Mouse (Mus musculus) lung, postnatal 10 days (tissue): Measurements from ENCODE around the gene Cyp2u1.
"Not testable (repeated sequence)": the region's sequence is repeated elsewhere in the genome, so short reads cannot be mapped to it uniquely, and the experiment has no call there.

Experiments
- DNase-seq: peaks from one replicate; pipeline ENCODE4 v3.0.0; 2021

Gene Cyp2u1

GRCm38 (mm10) chr3:131302452-131303319 is at the start of gene Cyp2u1:
Gene Cyp2u1 (minus strand): TSS chr3:131303227.
- DNase-seq: peak; percentile 91

GRCm38 (mm10) chr3:131350539-131350938 is 47.5 kb upstream of the Cyp2u1 start:
- DNase-seq: no peak

DNA sequence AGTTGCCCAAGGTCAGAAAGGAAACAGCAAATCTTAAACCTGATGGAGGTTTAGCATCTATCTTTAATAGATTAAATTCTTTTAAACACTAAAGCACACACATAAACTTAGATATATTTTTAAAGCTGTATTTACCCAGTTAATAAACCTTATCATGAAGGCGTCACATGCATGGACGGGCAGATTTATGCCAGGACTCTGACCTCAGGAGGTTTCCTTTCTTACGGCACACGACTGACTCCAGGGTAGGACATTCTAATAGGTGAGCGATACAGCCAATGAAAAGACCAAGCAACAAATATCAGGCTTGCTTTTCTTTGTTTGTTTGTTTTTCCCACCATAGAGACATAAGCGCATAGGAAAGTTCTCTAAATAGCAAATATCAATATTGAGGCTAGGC is 46.0 kb upstream of the Cyp2u1 start:
- DNase-seq: no peak

GRCm38 (mm10) chr3:131348579-131348950 is 45.5 kb upstream of the Cyp2u1 start:
- DNase-seq: no peak

DNA sequence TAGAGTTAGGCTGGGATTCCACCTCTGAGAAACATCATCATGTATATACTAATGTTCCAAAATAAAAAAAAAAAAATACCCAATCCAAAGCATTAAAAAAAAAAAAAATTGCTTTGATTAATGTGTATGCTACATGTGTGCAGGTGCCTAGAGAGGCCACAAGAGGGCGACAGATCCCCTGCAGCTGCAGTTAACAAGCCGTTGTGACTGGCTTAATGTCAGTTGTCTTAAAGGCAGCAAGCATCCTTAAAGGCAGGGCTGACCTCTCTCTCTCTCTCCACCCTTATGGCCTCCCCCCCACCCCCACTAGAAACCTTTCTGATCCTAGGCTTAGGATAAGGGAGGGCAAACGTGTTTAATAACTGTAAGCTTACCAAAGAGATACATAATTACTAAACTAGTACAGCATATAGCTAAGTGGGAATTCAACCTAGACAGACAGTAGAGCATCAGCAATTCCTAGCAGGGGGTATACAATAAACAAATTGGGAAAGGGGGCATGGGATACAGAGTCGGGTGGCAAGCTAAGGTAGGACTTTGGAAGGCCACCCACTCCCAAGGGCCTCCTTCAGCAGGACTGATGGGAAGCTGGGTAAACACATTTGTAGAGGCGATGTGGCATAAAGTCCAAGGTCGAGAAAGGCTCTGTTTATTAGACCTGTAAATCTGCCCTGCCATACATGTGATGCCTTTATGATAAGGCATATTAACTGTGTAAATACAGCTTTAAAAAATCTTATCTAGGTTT is 45.0 kb upstream of the Cyp2u1 start:
- DNase-seq: peak; percentile 41

GRCm38 (mm10) chr3:131345903-131346302 is 42.9 kb upstream of the Cyp2u1 start:
- no peak for DNase-seq

GRCm38 (mm10) chr3:131343311-131343710 is 40.3 kb upstream of the Cyp2u1 start:
- no peak for DNase-seq

DNA sequence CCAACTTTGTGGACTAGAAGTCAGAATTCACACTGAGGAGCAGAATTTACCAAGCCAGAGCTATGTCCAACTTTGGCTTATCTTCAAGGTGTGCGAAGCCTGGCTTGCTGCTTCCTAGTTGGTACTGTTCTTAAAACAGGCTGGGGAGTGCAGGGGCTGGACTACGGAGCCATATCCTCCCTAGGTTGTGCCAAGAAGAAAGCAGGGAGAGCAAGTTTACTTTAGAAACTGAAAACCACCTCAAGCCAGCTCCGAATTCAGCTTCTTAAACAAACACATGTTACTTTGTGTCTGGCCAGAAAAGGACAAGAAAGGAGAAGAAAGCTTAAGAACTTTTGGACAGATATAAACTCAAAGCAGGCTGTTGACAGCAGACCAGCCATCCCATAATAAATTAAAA is 37.9 kb upstream of the Cyp2u1 start:
- no peak for DNase-seq

DNA sequence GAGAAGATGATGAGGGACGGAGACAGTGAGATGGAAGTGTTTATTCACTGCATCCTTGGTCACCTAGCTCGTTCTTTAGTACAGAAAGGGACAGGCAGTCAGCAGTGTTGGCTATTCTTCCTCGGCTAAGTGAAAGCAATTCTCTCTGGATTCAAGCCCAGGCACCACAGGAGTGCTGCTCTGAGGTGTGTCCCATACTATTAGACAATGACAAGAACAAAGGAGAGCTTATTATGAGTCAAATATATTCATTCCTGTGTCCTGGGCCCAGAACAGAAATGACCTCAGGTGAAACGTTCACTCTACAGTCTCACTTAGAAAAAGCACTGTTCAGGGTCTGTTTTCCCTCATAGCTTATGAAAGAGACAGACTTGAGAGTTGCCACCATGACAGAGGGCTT is 36.3 kb upstream of the Cyp2u1 start:
- DNase-seq: no peak

- not testable (repeated sequence) for DNase-seq
Observed at GRCm38 (mm10) chr3:131337749-131338148, 34.7 kb upstream of the Cyp2u1 start.

DNA sequence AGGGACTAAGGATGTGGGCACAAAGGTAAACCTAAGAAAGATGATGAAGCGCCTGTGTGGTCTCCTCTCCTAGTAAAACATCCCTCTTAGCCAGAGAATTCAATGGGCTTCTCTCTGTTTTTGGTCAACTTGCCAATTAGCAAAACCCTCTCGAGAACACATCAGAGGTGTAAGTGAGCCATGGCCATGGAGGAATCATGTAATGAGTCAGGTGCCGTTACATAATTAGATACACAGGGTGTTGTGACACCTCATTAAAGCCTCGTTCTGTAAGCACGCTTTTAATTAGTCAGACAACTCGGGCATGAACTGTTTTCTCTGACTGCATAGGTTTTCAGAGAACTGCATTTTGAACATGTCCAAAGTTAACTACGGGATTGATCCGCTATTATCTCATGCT is 33.6 kb upstream of the Cyp2u1 start:
- no peak for DNase-seq

DNA sequence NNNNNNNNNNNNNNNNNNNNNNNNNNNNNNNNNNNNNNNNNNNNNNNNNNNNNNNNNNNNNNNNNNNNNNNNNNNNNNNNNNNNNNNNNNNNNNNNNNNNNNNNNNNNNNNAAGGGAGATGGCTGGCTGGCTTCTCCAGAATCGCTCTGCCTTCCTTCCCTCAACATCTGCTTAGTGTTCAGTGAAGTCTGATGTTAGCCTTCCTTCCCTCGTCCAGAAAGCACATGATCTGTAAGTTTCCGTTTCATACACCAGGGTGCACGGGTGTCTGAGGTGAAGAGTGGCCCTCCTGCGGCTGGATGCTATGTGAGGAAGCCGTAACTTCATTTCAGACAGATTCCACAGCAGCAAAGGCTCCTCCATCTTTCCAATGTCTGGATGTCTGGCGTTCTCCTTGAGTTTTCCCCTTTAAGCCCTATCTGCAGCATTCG is 32.1 kb upstream of the Cyp2u1 start:
- no peak for DNase-seq

GRCm38 (mm10) chr3:131327189-131327588 is 24.2 kb upstream of the Cyp2u1 start:
- no peak for DNase-seq

DNA sequence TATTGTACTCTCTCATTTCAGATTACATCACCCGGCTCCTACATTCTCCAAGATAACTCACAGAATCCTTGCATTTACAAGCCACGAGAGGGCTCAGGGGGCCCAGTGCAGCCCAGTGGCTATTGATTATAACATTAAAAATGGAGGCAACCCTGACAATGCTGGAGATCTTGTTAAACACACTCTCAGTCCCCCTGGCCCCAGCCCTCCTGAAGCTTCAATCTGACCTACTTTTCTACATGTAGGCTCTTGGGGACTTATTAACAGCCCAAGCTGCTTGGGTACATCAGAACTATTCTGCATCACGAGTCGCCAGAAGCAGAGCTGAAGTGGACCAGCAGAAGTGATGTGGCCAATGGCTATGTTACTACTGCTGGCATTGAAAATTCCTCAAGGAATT is 23.6 kb upstream of the Cyp2u1 start:
- no peak for DNase-seq

- DNase-seq: no peak
Observed at GRCm38 (mm10) chr3:131322081-131322815, 19.2 kb upstream of the Cyp2u1 start.

DNA sequence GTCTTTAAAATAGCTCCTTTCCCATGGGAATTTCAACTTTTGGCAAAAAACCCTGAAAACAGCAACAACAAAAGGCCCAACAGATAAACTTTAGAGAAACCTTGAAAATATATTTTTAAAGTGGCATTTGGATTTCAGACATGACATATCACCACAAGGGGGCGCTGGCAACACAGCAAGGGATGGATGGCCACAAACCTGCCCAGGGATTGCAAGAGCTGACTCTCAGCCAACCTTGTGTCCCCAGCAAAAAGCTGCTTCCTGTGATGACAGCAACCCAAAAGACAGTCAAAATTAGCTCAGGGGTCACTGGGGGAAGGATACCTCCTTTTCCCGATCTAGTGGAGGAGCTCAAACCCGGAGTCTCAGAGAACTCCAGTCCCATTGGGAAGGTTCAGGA is 17.2 kb upstream of the Cyp2u1 start:
- DNase-seq: peak; percentile 89

DNA sequence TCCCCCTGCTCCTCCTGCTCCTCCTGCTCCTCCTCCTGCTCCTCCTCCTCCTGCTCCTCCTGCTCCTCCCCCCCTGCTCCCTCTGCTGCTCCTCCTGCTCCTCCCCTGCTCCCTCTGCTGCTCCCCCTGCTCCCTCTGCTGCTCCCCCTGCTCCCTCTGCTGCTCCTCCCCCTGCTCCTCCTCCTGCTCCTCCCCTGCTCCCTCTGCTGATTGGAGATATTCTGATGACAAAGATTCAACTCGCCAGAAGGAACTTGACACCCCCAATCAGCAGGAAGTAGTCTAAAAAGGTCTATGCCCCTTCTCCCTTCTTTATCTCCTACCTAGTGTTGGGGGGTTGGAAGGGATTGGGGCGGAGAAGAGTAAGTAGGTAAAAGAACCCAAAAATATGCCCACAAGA is 15.2 kb upstream of the Cyp2u1 start:
- DNase-seq: no peak

DNA sequence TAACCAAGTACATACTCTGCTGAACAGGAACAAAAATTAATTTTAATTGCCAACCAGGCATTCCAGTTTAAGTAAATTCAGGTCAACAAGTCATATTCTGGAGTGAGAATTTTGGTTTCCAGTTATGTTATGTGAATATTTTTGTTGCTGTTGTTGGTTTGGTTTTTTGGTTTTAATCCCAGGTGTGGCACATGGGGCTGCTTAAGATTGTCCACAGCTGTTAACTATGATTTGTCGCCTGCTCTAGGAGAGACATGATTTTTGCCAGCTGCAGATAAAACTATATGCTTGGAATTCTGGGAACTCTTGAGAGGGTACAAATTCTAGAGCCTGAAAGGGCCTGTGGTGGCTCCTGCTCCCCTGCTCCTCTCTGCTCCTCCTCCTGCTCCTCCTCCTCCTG is 14.1 kb upstream of the Cyp2u1 start:
- peak; percentile 23 for DNase-seq

DNA sequence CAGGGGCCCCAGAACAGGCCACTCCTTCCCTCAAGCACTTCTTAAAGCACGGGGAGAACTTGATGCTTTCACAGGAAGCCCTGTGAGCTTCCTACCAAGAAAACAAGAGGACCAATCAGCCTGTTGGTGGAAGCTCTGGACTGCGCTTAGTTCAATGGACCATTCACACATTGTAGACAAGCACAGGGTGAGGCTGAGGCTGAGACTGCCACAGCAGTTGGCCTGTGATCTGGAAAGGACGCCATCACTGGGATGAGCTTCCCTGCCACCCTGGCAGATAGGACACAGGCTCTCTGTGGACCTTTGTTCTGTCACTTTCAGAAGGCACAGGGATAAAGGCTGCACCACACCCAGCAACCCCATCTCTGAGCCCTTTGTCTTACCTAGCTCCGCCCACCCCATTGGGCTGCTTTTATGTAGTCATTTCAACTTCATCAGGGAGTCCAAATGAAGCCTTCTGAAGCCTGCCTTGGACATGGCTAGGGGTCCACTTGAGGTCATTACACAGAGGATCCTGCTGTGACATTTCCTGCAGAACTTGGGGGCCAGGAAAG is 13.0 kb upstream of the Cyp2u1 start:
- no peak for DNase-seq

GRCm38 (mm10) chr3:131312340-131312739 is 9.3 kb upstream of the Cyp2u1 start:
- no peak for DNase-seq

DNA sequence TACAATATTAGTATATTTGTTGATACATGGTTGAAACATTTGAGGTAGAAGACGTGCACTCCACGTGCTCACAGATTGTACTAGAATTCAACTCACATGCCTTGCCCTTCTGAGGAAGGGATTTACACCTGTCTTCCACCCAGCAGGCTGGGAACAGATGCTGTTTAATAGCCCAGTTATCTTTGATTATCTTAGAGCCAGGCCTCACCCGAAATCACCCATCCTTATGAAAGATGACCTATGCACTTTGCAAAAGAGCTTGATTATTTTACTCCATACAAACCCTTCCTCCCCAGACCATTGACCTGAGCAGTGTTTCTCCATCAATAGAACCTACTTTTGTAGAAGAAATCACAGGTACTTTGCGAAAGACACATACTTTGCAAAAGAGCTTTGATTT is 7.5 kb upstream of the Cyp2u1 start:
- DNase-seq: no peak

DNA sequence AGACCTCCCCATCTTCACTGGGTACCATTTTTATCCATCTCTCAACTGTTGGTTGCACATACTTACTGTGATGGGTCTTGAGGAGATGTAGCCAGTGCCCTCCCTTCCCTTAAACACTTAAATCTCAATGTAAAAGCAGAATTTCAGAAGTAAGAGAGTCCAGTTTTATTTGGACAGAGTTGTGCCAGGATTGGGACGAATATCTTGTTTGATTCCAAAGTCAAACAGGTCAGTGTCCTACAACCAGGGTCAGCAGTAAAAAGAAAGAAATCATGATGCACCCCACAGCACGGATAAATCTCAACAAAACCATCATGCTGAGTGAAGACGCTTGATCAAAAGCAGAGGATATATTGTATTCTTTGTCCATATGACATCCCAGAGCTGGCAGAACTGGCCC is 4.8 kb upstream of the Cyp2u1 start:
- DNase-seq: no peak

DNA sequence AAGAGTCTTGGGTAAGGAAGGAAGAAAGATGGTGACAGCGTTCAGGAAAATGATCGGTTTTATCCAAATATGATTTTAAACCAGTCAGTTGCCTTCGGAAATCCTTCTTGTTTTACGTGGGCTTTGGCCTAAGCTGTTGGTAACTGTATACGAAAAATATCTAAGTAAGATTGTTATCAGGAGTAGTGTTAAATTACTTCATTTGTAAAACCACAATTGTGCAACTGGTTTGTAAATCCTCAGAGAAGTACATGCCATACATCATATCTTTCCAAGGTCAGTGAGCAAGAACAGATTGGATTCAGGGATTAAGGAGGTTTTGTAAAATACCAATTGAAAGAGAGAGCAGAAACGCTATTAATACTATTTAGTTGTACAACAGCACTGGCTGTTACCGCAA is 3.2 kb upstream of the Cyp2u1 start:
- no peak for DNase-seq
